Mouse (Mus musculus): Measurements from ENCODE around the gene Habp4.

DNA sequence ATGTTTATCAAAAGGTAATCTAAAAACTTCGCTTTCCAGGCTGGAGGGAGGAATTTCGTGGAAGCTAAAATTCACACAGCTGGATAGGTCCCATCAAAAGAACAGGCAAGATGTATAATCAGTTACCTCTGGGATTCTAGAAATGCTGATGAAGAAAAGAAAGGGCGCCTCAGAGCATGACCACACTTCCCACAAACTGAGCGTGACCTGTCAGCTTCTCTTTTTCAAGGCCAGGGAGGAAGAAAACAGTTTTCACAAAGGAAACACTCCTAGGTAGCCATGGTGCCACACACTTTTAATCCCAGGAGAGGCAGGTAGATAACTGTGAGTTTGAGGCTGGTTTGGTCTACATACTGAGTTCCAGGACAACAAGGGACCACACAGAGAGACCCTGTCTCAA lies 40.9 kb upstream of the Habp4 start:
- no peak for TF ChIP-seq POLR2A (IDR thresholded peaks at IDR 0.05; ENCODE audit: borderline replicate concordance, extremely low read depth, low read depth, low read length)
- TF ChIP-seq CTCF (IDR thresholded peaks at IDR 0.05; ENCODE audit: insufficient read depth, low read length) = no peak
